In genomic region chr11:98027297-98027688, GRCm38 (mm10) we compare ENCODE assay signal across 1 mouse cellular context.
TF ChIP-seq lines count a peak whose summit lies in the region.

No protein-coding gene starts in this region.

TF ChIP-seq in MEL, 35 proteins besides CTCF, POLR2A, EP300 and RAD21:
- no peak for TF ChIP-seq MAFK (IDR thresholded peaks at IDR 0.05; ENCODE audit: borderline replicate concordance, low read depth, low read length)
- peak; percentile 51; the same call in 1 of the 2 replicates for TF ChIP-seq POLR2AphosphoS2 (IDR thresholded peaks at IDR 0.05; ENCODE audit: low read length)
- 0 out of 2 replicates have a peak, but pooled peaks have one; percentile 32 for TF ChIP-seq TBP (IDR thresholded peaks at IDR 0.05; ENCODE audit: low read depth, low read length)
- TF ChIP-seq CHD2 (IDR thresholded peaks at IDR 0.05; ENCODE audit: low read length) = no peak
- peak; percentile 52 for TF ChIP-seq ELF1 (IDR thresholded peaks at IDR 0.05; ENCODE audit: low read depth, low read length)
